Mouse (Mus musculus): ENCODE results near the gene Gnb2.
A peak's percentile ranks its signal among the peaks of the same experiment; 100 is the strongest.

The Gnb2 gene

DNA sequence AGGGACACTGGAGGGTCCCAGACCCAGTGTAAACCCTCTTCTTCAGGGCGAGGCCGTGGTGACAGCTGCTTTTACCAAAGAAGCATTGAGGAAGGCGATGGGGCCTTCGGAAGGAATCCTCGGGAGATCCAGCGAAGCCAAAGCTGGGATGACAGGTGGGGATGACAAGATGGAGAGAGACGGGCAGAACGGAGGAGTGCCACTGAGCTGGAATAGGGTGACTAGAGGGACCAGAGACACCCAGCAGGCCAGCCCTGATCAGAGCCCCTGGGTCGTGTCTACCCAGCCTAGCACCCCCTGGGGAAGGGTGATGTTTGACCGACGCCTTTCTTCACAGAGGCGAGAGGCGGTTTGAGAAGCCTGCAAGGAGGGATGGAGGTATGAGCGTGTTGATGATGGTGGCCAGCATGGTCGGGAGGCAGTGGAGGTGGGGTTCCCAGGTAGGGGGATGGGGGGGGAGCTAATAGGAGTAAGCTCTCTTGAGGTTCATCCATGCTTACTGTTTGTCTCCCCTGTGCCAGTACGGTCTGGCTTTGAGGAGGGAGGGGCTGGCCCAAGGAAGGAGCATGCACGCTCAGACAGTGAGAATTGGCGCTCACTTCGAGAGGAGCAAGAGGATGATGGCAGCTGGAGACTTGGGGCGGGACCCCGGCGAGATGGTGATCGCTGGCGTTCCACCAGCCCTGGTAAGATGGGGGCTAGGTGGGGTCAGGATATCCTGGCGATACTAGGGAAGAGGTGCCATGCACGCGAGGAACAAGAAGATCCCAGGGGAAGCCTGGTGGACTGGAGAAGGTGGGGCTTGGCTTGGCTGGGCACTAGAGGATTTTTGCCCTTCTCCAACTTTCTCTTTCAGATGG, 13.4 kb downstream of the Gnb2 start:
- no peak for DNase-seq (ENCODE audit: low spot score)

DNA sequence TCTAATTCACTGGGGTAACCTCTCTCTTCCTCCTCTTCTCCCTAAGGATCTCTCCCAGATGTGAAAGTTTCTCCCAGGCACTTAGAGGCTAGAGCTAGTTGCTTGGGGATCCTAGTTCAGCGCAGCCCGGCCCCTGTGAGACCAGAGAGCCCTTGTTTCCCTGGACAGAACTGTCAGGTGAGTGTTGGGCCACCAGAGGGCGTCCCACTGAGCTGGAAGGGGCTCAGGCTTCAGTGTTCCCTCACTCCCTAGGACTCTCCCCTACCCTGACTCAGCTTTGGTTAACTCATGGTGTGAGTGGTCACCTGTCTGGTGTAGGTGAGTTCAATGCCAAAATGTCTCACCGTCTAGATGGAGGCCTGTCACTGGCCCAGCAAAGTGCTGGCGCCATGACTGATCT, 14.9 kb downstream of the Gnb2 start, which contains the start of gene Gigyf1:
Gene Gigyf1 (plus strand): TSS at position 113 of the 400 bp plus-strand sequence.
- peak; percentile 59 for DNase-seq (ENCODE audit: low spot score)

DNA sequence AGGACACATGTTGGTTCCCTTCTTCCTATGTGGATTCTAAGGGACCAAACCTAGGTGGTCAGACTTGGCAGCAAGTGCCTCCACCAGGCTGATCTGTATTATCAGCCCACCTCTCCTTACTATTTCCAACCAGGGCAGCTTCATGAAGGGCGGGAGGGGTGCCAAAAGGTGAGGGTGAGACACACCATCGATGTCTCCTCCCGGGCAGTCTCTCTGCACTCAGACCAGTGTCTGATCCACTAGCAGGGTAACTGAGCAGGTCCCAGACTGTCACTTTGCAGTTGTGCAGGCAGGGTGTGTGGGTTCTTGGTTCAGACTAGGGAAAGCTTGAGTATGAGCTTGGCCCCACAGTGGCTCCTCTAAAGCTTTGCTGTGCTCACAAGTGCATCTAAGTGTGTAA, 18.5 kb downstream of the Gnb2 start:
- DNase-seq (ENCODE audit: low spot score) = no peak

DNA sequence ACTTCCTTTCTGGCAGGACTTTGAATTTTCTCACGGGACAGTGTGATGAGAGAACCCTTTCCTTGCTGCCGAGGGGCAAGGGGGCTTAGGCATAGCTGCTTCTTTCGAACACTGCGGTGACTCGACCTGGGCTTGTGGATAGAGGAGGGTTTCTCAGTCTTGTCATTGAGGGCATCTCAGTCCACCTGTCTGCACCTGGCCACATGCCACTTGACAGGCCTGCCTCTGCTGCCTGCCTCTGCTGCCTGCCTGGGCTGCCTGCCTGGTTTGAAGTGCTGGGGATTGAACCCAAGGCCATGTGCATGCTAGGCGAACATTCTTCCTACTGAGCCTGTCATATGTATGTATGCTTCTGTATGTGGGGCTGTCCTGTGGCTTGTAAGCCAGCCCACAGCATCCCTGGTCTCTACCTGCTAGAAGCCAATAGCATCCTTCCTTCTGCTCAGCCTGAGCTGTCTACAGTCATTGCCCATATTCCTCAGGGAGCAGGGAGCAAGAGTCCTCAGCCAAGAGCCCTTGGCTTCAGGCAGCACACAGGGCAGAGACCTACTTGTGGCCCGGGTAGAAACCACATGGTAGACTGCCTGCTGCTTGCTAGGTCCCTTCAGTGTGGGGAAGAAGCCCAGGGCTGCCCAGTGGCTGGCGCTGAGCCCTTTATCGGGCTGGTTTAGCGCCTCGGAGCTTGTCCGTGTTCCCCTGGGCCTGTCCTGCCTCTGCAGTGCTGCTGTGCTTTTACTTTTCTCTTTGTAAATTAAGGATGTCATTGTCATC, 19.2 kb downstream of the Gnb2 start:
- no peak for DNase-seq (ENCODE audit: low spot score)

DNA sequence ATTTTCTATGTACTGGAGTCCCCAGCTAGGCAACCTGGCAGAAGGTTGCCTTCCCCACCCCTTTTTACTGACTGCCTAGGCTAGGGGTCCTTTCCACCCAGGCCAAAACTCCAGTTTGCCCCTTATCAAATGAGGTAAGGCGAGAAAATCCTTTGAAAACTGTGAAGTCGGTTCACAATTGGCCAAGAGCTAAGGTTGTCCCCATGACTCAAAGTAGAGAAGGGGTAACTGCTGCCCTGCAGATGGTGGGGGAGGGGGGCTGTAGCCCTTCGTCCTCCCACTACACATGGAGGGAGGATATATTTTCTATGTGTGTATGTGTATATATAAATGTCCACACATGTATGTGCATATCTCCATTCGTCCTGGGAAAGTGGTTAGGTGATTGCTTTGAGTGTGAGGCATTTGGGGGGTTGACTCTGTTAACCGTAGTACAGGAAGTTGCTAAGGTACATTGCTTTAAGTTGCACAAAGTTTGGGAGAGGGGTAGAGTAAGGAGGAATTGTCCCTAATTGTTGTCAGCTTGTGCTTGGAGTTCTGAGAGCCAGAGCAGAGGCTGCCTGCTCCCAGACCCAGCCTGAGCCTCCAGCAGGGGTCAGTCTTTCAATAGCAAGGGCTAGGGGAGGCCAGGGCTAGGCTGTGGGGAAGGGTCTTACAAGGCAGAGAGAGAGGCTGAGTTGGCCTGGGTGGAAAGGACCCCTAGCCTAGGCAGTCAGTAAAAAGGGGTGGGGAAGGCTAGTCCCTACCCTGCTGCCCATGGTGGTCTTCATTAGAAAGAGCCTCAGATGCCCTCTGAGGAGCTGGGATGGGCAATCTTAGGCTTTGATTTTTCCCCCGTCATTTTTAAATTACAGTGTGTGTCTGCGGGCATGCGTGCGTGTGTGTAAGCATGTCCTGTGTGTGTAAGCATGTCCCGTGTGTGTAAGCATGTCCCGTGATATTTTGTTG, 20.2 kb downstream of the Gnb2 start:
- peak; percentile 65 for DNase-seq (ENCODE audit: low spot score)

DNA sequence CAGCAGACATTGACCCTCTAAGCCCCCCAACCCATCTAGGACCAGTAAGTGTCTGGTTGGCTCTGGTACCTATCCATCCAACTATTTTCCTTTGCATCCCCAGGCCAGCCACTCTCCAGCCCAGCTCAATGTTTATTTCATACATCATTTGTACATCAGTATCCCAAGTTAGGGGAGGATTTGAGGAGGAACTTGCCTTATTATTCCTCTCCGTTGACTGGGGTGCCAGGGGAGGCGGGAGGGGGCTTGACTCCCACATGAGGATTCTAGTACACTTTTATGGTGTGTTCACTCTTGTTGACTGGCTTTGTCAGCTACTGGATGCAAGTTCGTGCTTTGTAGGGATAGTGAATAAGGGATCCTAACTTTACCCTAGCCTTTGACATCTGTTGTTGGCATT, 21.6 kb downstream of the Gnb2 start:
- DNase-seq (ENCODE audit: low spot score) = no peak

DNA sequence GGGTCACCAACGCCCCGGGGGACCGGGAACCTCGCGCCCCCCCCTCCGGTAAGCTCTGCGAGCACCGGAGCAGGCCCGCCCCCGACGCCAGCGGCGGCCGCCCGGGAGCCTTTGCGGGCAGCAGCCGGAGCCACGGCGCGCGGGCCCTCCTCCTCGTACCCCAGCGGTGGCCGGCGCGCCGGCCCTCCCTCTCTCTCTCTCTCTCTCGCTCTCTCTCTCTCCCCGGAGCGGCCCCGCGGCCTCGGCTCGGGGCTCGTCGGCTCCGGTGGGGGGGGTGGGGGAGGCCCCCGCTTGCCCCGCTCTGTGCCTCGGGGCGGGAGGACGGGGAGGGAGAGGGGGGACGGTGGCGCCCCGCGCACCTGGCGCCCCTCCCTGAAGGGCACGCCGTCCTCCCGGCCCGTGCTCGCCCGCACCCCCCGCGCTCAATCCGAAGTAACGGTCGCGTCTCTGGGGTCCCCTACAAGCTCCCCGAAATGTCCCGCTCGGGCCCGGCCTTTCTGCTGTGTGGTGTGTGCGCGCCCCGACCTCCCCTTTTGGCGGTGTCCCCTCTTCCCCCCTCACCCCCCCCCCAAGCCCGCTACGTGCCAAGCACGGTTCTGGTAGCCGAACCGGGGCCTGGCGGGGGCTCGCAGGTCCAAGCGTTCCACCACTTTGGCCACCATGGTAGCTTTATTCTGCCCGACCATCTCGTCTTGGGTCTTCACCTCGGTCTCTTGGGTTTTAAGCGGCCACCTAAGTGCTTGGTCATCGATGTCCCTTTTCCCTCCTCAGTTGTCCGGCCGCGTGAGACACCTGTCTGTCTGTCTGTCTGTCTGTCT, 22.5 kb downstream of the Gnb2 start:
- DNase-seq (ENCODE audit: low spot score) = no peak

DNA sequence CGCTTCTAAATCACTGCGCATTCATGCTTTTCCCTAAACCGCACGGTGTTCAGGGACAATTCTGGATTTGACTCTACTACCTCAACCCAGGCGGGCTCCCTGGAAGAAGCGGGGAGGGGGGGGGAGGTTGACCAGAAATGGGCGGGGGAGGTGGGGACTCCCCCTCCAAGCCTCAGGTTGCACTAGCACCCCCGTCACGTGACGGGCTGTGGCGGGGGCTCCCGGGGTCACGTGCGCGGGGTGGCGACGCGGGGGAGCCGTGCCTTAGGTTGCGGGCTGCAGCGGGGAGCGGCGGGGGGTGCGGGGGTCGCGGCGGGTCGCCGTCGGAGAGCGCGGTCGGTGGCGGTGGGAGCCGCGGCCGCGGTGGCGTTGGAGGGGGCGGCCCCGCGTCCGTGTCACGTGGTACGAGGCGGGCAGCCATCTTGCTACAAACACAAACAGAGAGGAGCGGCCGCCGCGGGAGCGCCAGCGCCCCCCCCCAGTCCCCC, 23.3 kb downstream of the Gnb2 start:
- DNase-seq (ENCODE audit: low spot score) = peak; percentile 84

DNA sequence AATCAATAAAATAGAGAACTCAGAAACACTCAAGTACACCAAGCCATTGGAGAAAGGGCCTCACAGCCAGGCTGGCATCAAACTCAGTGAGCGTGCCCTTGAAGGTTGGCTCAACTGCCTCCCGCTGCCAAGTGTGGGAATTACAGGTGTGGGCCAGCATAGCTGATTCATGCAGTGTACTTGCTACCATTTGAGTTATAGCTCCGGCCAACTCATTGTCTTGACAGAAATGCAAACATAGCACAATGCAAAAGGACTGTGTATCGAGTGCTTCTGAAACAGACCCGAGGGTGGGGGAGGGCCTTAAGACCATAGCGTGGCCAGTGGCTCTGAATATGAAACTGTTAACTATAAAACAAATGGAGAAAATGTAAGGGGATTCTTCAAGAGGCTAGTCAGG, 29.3 kb downstream of the Gnb2 start:
- DNase-seq (ENCODE audit: low spot score) = no peak

DNA sequence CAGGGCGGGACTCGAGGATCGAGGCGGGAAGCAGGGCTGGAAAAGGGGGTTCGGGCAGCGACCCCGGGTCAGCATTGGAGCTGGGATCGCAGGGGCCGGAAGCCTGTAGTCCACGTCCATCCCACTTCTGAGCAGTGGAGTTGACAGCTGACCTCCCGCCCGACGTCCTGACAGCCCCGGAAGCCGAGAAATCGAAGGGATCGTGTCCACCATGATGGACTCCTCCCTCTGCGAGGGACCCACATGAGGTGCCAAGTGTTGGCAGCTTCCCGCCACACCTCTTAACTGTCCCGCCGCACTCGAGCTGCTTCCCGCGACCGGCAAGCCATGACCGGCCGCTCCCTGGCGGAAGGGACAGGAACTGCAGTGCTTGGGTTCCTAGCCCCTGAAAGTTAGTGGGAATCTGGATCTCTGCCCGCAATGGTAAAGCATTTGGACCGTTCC, 30.6 kb downstream of the Gnb2 start:
- DNase-seq (ENCODE audit: low spot score) = peak; percentile 97

DNA sequence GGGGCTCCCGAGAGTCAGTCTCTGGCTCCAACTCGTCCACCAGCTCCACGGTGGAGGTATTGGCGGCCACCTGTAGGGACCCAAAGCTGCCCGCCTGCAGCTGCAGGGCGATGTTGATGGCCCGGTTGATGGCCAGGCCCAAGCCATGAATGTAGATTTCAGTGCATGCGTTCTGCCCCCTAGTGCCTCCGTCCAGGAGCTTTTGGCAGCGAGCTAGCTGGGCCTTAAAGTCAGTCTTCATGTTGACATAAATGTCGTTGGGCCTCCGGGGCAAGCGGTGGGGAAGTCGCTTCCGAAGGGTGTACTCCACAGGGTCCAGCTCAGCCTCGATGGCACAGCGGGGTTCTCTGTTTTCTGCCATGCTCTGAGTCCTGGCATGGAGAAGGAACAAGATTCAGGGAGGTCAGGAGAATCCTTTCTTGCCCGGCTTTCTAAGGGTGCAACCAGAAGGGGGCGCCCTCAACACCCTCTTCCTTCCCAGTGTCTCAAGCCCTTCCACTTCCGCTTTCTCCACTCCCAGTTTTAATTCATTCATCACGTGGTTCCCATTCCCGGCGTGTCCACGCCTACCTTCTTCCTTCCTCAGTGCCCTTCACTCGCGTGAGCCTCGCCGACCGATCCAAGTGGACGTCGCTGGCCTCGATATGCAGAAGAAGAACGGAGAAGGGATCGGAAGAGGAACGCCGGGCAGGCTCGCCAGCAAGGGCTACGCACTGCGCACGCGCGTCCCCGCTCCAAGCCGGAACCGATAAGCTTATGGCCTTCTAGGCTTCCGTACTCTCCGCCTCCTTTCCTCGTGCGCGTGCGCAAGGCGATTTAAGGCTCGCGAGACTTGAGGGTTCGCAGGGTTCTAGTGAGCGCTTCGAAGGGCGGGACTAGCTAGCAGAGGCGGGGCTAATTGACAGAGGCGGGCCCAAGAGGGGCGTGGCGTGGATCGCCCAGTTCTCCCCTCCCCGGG, 31.3 kb downstream of the Gnb2 start, which contains the start of gene Pop7:
Gene Pop7 (minus strand): TSS at position 810 of the 958 bp plus-strand sequence.
- DNase-seq (ENCODE audit: low spot score) = peak; percentile 100

DNA sequence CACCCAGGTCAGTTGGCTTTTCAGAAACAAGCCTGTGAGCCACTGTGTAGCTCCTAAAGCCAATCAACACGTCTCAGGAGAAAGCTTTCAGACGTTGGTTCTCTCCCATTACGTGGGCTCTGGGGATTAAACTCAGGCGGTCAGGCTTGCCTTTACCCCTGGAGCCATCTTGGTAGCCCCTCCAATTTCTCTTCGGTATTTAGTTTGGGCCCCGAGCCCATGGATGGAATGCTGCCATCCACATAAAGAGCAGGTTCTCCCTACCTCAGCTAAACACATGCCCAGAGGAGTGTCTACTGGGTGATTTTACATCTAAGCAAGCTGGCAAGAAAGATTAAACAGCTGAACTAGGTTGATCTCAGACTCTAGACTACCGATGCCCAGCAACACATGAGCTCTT, 33.1 kb downstream of the Gnb2 start:
- DNase-seq (ENCODE audit: low spot score) = no peak

DNA sequence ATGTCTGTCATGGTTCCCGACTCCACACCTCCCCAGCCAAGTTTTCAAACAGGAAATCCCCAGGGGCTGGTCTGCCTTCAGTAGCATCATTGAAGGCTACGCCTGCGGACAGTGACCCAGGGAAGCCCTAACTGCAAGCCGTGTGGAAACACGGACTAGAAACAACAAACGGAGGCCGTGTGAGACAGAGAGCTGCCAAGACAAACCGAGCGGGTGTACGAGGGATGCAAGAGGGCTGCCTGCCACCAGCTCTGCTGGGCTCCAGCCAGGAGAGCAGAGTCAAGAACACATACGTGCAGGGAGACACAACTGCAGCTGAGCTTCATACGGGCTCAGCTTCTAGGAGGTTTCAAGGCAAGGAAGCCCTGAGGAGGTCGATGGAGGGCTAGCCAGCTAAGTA, 39.5 kb downstream of the Gnb2 start:
- no peak for DNase-seq (ENCODE audit: low spot score)

DNA sequence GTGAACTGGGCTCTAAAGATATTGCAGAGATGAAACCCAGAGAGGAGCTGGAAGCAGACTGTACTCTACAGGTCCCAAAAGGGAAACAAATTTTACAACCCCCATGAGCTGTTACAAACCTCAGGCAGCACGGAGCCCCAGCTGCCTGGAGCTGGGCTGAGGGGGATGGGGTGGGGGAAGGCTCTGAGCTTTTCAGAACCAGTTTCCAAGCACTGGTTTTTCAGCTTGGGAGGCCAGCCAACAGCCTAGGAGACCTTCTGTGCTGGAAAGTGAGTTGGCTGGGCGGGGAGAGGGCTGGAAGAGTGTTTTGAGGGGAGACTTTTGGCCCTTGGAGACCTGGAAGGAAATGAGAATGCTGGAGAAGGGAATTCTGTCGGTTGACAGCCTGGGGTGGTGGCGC, 41.8 kb downstream of the Gnb2 start:
- no peak for DNase-seq (ENCODE audit: low spot score)

DNA sequence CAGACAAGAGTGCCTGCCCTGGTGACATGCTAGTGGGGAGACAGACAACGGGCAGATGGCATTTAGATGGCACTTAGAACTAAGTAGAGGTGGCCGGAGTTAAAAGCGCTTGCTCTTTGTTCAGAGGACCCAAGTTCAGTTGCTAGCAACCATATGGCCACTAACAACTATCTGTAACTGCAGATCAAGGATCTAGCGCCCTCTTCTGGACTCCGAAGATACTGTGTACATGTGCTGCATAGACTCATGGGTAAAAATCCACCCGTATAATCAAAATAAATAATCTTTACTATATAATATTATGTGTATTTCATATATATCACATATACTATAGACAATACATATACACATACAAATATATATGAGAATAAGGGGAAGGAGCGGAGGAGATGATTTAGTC, 45.7 kb downstream of the Gnb2 start:
- DNase-seq (ENCODE audit: low spot score) = no peak

DNA sequence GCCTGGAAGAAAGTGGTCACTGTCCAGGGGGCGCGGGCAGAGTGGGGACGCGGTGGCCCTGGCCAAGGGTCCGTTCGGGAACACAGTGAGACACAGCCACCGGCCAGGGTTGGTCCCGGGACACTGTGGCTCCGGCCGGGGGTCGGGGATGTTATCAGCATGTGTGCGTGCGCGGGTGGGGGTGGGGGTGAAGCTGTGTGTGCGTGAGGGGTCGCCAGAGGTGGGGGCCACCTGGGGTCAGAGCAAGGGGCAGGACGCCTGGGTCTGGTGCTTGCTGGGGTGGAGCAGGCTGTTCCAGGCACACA, 47.5 kb downstream of the Gnb2 start:
- DNase-seq (ENCODE audit: low spot score) = no peak

DNA sequence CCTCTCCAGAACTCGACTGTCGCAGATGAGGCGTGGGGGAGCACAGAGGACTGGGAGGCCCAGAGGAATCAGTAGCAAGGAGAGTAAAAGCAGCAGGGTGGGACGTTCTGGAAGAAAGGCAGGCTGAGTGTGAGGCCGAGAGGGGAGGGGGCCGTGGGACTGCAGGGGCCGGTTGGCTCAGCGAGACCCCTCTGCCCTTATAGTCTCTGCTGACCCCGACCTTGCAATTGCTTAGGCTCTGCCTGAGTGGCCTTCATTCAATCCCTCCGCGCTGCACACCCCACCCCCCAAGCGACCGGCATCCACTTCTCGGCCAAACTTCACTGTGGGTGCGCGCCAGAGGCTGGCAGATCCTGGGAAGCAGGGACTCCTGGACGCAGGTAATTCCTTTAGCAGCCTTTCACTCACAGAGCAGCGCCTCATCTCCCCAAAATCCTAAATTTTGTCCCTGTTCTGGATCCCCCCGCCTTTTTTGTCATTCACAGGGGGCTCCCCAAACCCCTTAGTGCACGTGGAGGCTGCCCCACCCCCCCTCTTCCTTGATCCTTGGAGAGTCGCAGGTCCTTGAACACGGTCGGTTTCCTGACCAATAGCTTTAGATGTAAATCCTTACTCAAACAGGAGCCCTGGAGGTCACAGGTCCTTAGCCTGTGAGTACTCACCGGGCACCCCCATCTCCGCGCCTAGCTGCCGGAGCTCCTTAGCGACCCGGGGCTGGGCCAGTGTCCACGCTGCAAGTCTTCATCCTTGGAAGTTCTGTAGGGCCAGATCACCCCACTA, 48.0 kb downstream of the Gnb2 start:
- DNase-seq (ENCODE audit: low spot score) = no peak

DNA sequence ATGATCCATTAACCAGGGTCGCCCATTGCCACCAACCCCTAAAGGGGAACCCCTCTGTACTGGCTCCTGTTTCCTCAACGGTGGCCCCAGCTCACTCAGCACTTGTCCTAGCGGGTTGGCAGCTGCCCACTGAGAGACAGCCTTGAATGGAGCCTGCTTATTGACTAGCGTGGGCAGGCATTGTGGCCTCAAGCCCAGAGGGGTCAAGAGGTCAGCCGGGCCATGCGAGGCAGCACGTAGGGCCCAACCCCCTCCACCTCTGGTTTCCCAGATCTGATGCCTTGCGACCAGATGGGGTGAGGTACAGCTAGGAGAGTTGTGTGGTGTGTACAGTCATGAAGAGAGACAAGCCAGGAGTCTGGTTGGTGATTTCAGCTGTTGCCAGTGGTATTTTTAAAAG, 51.4 kb downstream of the Gnb2 start:
- DNase-seq (ENCODE audit: low spot score) = peak; percentile 39

DNA sequence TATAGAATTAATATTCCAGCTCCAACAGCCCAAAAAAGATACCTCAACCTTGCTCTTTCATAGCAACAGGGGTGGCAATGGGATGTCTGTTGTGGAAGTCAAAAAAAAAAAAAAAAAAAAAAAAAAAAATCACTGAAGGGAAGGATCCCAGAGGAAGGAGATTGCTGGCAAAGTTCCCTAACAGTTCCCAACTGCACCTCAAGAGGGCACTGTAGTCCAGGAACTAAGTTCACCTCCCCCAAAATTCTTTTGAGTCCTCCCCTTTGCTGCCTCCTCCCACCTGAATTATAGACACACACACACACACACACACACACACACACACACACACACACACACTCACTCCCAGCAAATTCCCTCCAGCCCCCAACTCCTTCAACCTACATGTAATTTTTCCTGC, 52.2 kb downstream of the Gnb2 start:
- peak; percentile 92 for DNase-seq (ENCODE audit: low spot score)
